8 mouse cellular contexts compared by ENCODE assay signal in the genomic region with DNA sequence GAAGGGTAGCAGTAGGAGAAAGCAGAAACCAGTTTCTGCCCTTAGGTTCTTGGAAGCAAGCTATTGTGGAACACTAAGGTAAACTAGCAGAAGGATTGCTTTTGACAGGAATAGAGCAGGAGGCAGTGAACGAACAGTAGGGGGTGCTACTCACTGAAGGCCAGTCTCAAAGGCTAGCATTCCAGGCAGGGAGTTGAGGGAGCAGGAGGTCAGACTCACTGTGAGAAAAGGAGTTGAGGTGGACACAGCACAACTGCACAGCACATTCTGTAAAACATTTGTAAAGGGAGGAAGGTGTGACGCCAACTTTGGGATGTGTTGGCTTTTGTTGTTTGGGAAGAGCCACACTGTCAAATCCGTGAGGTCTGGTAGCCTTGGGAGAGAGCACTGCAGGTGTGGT. TPM values are rescaled to one million over a fixed set of nuclear protein-coding genes. Genes with fewer than 3 reads are reported as not detected.
A peak's percentile ranks its signal among the peaks of the same experiment; 100 is the strongest.
DNase-seq lines count a peak whose midpoint lies in the region; ATAC-seq and TF ChIP-seq lines count a peak whose summit lies in the region.

No protein-coding gene starts in this region.

- H3K9ac ChIP-seq in intestine, embryonic 16.5 days (ENCODE audit: low read depth, low read length) = no peak overlapping the region
- no peak overlapping the region for H3K9ac ChIP-seq in intestine, embryonic 15.5 days
- H3K9ac ChIP-seq in ES-Bruce4 (ENCODE audit: low read depth, poor library complexity, severe bottlenecking) = no peak overlapping the region
- H3K9ac ChIP-seq in kidney, embryonic 15.5 days = no peak overlapping the region

- no peaks in the 10 kb centered on the region for H3K27me3 ChIP-seq in intestine, embryonic 16.5 days (replicated peaks; ENCODE audit: control insufficient read depth, insufficient read depth, low read length)
- H3K27me3 ChIP-seq in intestine, embryonic 15.5 days (replicated peaks) = no peaks in the 10 kb centered on the region
- H3K27me3 ChIP-seq in ES-Bruce4 (ENCODE audit: control insufficient read depth, insufficient read depth, low read length, poor library complexity, severe bottlenecking) = no peaks in the 10 kb centered on the region; the same call in 1 of the 2 replicates
- no peaks in the 10 kb centered on the region for H3K27me3 ChIP-seq in kidney, embryonic 15.5 days

- H3K9me3 ChIP-seq in intestine, embryonic 16.5 days (ENCODE audit: control insufficient read depth, low read length) = no peaks in the 10 kb centered on the region
- H3K9me3 ChIP-seq in intestine, embryonic 15.5 days = no peaks in the 10 kb centered on the region
- H3K9me3 ChIP-seq in ES-Bruce4 (replicated peaks; ENCODE audit: control insufficient read depth, insufficient read depth, low read length, poor library complexity, severe bottlenecking) = no peaks in the 10 kb centered on the region
- H3K9me3 ChIP-seq in kidney, embryonic 15.5 days (replicated peaks) = no peaks in the 10 kb centered on the region

- H3K4me3 ChIP-seq in intestine, embryonic 16.5 days (ENCODE audit: low read length) = no peak overlapping the region
- H3K4me3 ChIP-seq in intestine, embryonic 15.5 days (replicated peaks) = no peak overlapping the region
- no peak overlapping the region for H3K4me3 ChIP-seq in ES-Bruce4 (ENCODE audit: low read depth, low read length)
- H3K4me3 ChIP-seq in kidney, embryonic 15.5 days (replicated peaks) = no peak overlapping the region

- H3K4me1 ChIP-seq in intestine, embryonic 16.5 days (ENCODE audit: control insufficient read depth, insufficient read depth, low read length) = peaks cover 27% of the 10 kb centered on the region
- H3K4me1 ChIP-seq in intestine, embryonic 15.5 days (replicated peaks) = peaks cover 11% of the 10 kb centered on the region
- H3K4me1 ChIP-seq in ES-Bruce4 (ENCODE audit: control insufficient read depth, insufficient read depth, low read length) = no peaks in the 10 kb centered on the region
- peaks cover 12% of the 10 kb centered on the region for H3K4me1 ChIP-seq in kidney, embryonic 15.5 days

- H3K4me2 ChIP-seq in intestine, embryonic 16.5 days (ENCODE audit: low read depth, low read length) = 0 out of 2 replicates have a peak overlapping the region, but pooled peaks have one; percentile 6
- no peak overlapping the region for H3K4me2 ChIP-seq in intestine, embryonic 15.5 days (replicated peaks)
- peak overlapping the region; percentile 10; the same call in 1 of the 2 replicates for H3K4me2 ChIP-seq in kidney, embryonic 15.5 days

- peak; percentile 79 for DNase-seq in cerebellum, adult 11-12 months
- peak; percentile 44 for DNase-seq in gastrocnemius, postnatal 25 days
- peak; percentile 73 for DNase-seq in lung, postnatal 14 days

- WGBS in intestine, embryonic 16.5 days = 51% methylated on average over 3 of the region's 3 CpGs
- 42% methylated on average over 3 of the region's 3 CpGs for WGBS in intestine, embryonic 15.5 days
- WGBS in kidney, embryonic 15.5 days = 42% methylated on average over 3 of the region's 3 CpGs

- peak; percentile 85 for TF ChIP-seq CTCF in ES-Bruce4 (IDR thresholded peaks at IDR 0.05; ENCODE audit: low read depth, low read length)

- TF ChIP-seq POLR2A in ES-Bruce4 (IDR thresholded peaks at IDR 0.05; ENCODE audit: insufficient read depth, low read length) = no peak

- ATAC-seq in intestine, embryonic 16.5 days = no peak
- ATAC-seq in intestine, embryonic 15.5 days = no peak
- no peak for ATAC-seq in kidney, embryonic 15.5 days (replicated peaks; ENCODE audit: low FRiP score)
- ATAC-seq in megakaryocyte-erythroid progenitor cell, adult 5-6 weeks (replicated peaks; ENCODE audit: low FRiP score, low TSS enrichment, poor library complexity, severe bottlenecking) = no peak; the same call in 1 of the 2 replicates

- H3K27ac ChIP-seq in intestine, embryonic 16.5 days (ENCODE audit: low read length) = no peak overlapping the region; the same call in 1 of the 2 replicates
- no peak overlapping the region for H3K27ac ChIP-seq in intestine, embryonic 15.5 days
- no peak overlapping the region for H3K27ac ChIP-seq in ES-Bruce4 (ENCODE audit: insufficient read depth, low read length)
- no peak overlapping the region for H3K27ac ChIP-seq in kidney, embryonic 15.5 days

- no peaks in the 10 kb centered on the region for H3K36me3 ChIP-seq in intestine, embryonic 16.5 days (ENCODE audit: control insufficient read depth, insufficient read depth, low read length)
- H3K36me3 ChIP-seq in intestine, embryonic 15.5 days = no peaks in the 10 kb centered on the region
- no peaks in the 10 kb centered on the region for H3K36me3 ChIP-seq in ES-Bruce4 (ENCODE audit: control insufficient read depth, insufficient read depth, low read length, poor library complexity, severe bottlenecking)
- H3K36me3 ChIP-seq in kidney, embryonic 15.5 days = no peaks in the 10 kb centered on the region

- no peak for TF ChIP-seq EP300 in ES-Bruce4 (IDR thresholded peaks at IDR 0.05; ENCODE audit: insufficient read depth, low read depth, low read length)

RNA-seq across cellular contexts. Expression of gene Snrk, which starts 3.0 kb away (rescaled TPM):
- 45.5 and 48.7 TPM in 2 replicates for polyA plus RNA-seq in intestine, embryonic 16.5 days (2015; fragmentation: Nextera tagmentation; extraction: Ambion mirVana)
- polyA plus RNA-seq in intestine, embryonic 15.5 days (2015; fragmentation: Nextera tagmentation; extraction: Ambion mirVana) = 46.1 and 49.4 TPM in 2 replicates
- polyA plus RNA-seq in ES-Bruce4 (2011; ENCODE audit: insufficient read depth, insufficient read length, low read depth, missing spikeins) = 20.3 and 20.9 TPM in 2 replicates
- total RNA-seq in gastrocnemius, postnatal 25 days (2021) = 10 to 100 TPM; 43.2 to 63.0 TPM
- polyA plus RNA-seq in kidney, embryonic 15.5 days (2015; fragmentation: Nextera tagmentation; extraction: Ambion mirVana) = 59.8 and 62.7 TPM in 2 replicates
- total RNA-seq in megakaryocyte-erythroid progenitor cell, adult 5-6 weeks (2014; fragmentation: Nextera tagmentation) = 8.5 and 16.9 TPM in 2 replicates
- 15.9 and 26.7 TPM in 2 replicates for total RNA-seq in megakaryocyte-erythroid progenitor cell, adult 5-6 weeks (2017)
